ENCODE assay signal across 9 mouse cellular contexts in the genomic region with DNA sequence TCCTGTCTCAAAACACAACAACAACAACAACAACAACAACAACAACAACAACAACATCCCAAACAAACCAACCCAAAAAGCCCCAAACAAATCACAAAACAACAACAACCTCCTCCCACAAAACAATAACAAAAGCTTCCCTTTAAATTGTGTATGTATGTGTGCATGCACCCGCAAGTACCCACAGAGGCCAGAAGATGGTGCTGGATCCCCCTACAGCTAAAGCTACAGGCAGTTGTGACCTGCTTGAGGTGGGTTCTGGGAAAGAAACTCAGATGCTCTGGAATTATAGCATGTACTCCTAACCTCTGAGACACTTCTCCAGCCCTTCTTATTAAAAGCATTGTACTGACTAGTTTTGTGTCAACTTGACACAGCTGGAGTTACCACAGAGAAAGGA. TPM values are rescaled to one million over a fixed set of nuclear protein-coding genes. Genes with fewer than 3 reads are reported as not detected.
DNase-seq lines count a peak whose midpoint lies in the region; ATAC-seq and TF ChIP-seq lines count a peak whose summit lies in the region.
"Had no signal": no experiment of that assay in that cellular context is flagged by ENCODE, and none has a peak within 500 bp of the region (broad histone marks: within the 10 kb centered on the region; RNA-seq: fewer than 3 reads in every experiment).

No protein-coding gene starts in this region.

- H3K27ac ChIP-seq in lung, embryonic 14.5 days (ENCODE audit: low read depth), result no peak overlapping the region
- H3K27ac ChIP-seq: neural tube, embryonic 12.5 days had no signal

- no peaks in the 10 kb centered on the region for H3K9me3 ChIP-seq in lung, embryonic 14.5 days (ENCODE audit: low read depth, low read length)
- H3K9me3 ChIP-seq: neural tube, embryonic 12.5 days had no signal

- TF ChIP-seq CTCF in lung, embryonic 14.5 days (IDR thresholded peaks at IDR 0.05; ENCODE audit: low read depth), result peak; percentile 68

- no peak for ATAC-seq in lung, embryonic 14.5 days (ENCODE audit: insufficient read depth)
- peak; percentile 68; the same call in 1 of the 2 replicates for ATAC-seq in erythroblast, adult 5-6 weeks (replicated peaks; ENCODE audit: low FRiP score, poor library complexity, severe bottlenecking)

- H3K4me2 ChIP-seq in lung, embryonic 14.5 days, result no peak overlapping the region
- H3K4me2 ChIP-seq: neural tube, embryonic 12.5 days had no signal

- 62% methylated on average over 1 of the region's 1 CpGs for WGBS in lung, embryonic 14.5 days

- DNase-seq in adrenal gland, postnatal 10 days, result peak; percentile 30
- DNase-seq in adrenal gland, adult 2 months, result no peak
- peak; percentile 66 for DNase-seq in lung, embryonic 14.5 days
- no peak for DNase-seq in lung, adult 18-20 months
- DNase-seq in naive thymus-derived CD4-positive, alpha-beta T cell, adult 2 months (ENCODE audit: low read depth), result peak; percentile 52
- DNase-seq in urinary bladder, postnatal 4 days (ENCODE audit: low spot score in 2 of 2), result no peak
- DNase-seq in layer of hippocampus, adult 9-10 months (ENCODE audit: low spot score), result no peak

- H3K27me3 ChIP-seq in lung, embryonic 14.5 days (ENCODE audit: insufficient read depth, low read length), result no peaks in the 10 kb centered on the region
- H3K27me3 ChIP-seq: neural tube, embryonic 12.5 days had no signal

- no peaks in the 10 kb centered on the region for H3K4me1 ChIP-seq in lung, embryonic 14.5 days (ENCODE audit: insufficient read depth)
- H3K4me1 ChIP-seq: neural tube, embryonic 12.5 days had no signal

- H3K9ac ChIP-seq in lung, embryonic 14.5 days, result no peak overlapping the region
- H3K9ac ChIP-seq: neural tube, embryonic 12.5 days had no signal

- H3K4me3 ChIP-seq in lung, embryonic 14.5 days (ENCODE audit: low read depth, low read length), result no peak overlapping the region
- H3K4me3 ChIP-seq: neural tube, embryonic 12.5 days had no signal

- no peaks in the 10 kb centered on the region for H3K36me3 ChIP-seq in lung, embryonic 14.5 days (ENCODE audit: insufficient read depth)
- H3K36me3 ChIP-seq: neural tube, embryonic 12.5 days had no signal

RNA-seq across cellular contexts. Expression of a gene that starts 22.7 kb away (rescaled TPM):
- 10 to 100 TPM; 31.7 to 35.0 TPM for total RNA-seq in adrenal gland, postnatal 10 days (2021)
- total RNA-seq in adrenal gland, adult 2 months (2021), result 10 to 100 TPM; 38.3 to 39.4 TPM
- 2.6 and 3.0 TPM in 2 replicates for polyA plus RNA-seq in adrenal gland, adult 2 months (2012; rRNA removed)
- polyA plus RNA-seq in lung, embryonic 14.5 days (2014; fragmentation: Nextera tagmentation; extraction: Ambion mirVana), result 18.6 and 19.7 TPM in 2 replicates
- total RNA-seq in erythroblast, adult 5-6 weeks (2015; ENCODE audit: low replicate concordance), result 2.5 and 14.2 TPM in 2 replicates
- 5.1 and 7.1 TPM in 2 replicates for total RNA-seq in erythroblast, adult 5-6 weeks (2017; ENCODE audit: low replicate concordance)

RNA-seq across cellular contexts. Expression of a gene that starts 23.3 kb away (rescaled TPM):
- 10 to 100 TPM; 32.3 to 33.4 TPM for total RNA-seq in adrenal gland, postnatal 10 days (2021)
- total RNA-seq in adrenal gland, adult 2 months (2021), result 10 to 100 TPM; 25.0 to 38.2 TPM
- 16.3 and 19.7 TPM in 2 replicates for polyA plus RNA-seq in adrenal gland, adult 2 months (2012; rRNA removed)
- 18.9 and 21.3 TPM in 2 replicates for polyA plus RNA-seq in lung, embryonic 14.5 days (2014; fragmentation: Nextera tagmentation; extraction: Ambion mirVana)
- 1.0 and 2.1 TPM in 2 replicates for total RNA-seq in erythroblast, adult 5-6 weeks (2015; ENCODE audit: low replicate concordance)
- 6.1 and 12.8 TPM in 2 replicates for total RNA-seq in erythroblast, adult 5-6 weeks (2017; ENCODE audit: low replicate concordance)

Comparison
In these comparisons a context has a peak if more than half of its experiments do, and no peak if none do; other contexts are left out.
1. DNase-seq: peak in adrenal gland, postnatal 10 days (single experiment), lung, embryonic 14.5 days (single experiment) and naive thymus-derived CD4-positive, alpha-beta T cell, adult 2 months (single experiment); none in adrenal gland, adult 2 months (single experiment), lung, adult 18-20 months (0 of 2), urinary bladder, postnatal 4 days (0 of 2) and layer of hippocampus, adult 9-10 months (single experiment).